Mouse (Mus musculus) liver, embryonic 16.5 days (tissue): Measurements from ENCODE around the gene Kcnip1. TPM values are rescaled to one million over a fixed set of nuclear protein-coding genes. Genes with fewer than 3 reads are reported as not detected.
A peak's percentile ranks its signal among the peaks of the same experiment; 100 is the strongest.

Experiments used
- ATAC-seq: fragments of 200-750 bp; cut with Nextera tagmentation; 2 replicates; pipeline ENCODE4 v1.8.0; 2017; ENCODE audit warnings: low read depth, mild to moderate bottlenecking, moderate number of reproducible peaks, moderate library complexity
- H3K27ac ChIP-seq: fragments of 300-500 bp; sonication (generic); 2 replicates; pipeline ENCODE4 v1.5.1; 2014; ENCODE audit warnings: mild to moderate bottlenecking, low read length
- H3K27me3 ChIP-seq: fragments of 300-500 bp; sonication (generic); 2 replicates; pipeline ENCODE4 v1.6.1; 2014; ENCODE audit warnings: low read depth, low read length, mixed read lengths; ENCODE audit not compliant: control insufficient read depth, insufficient read depth
- H3K36me3 ChIP-seq: fragments of 300-500 bp; sonication (generic); 2 replicates; pipeline ENCODE4 v1.6.1; 2014; ENCODE audit warnings: mild to moderate bottlenecking; ENCODE audit not compliant: control insufficient read depth, insufficient read depth
- H3K4me1 ChIP-seq: fragments of 300-500 bp; sonication (generic); 2 replicates; pipeline ENCODE4 v1.6.1; 2014; ENCODE audit warnings: low read depth, low read length, mixed read lengths; ENCODE audit not compliant: control insufficient read depth
- H3K4me2 ChIP-seq: fragments of 300-500 bp; sonication (generic); 2 replicates; pipeline ENCODE4 v1.6.1; 2014; ENCODE audit warnings: low read depth, low read length, mixed read lengths
- H3K4me3 ChIP-seq: fragments of 300-500 bp; sonication (generic); 2 replicates; pipeline ENCODE4 v1.5.1; 2014; ENCODE audit warnings: low read depth, mild to moderate bottlenecking, low read length
- H3K9ac ChIP-seq: fragments of 300-500 bp; sonication (generic); 2 replicates; pipeline ENCODE4 v1.6.1; 2014; ENCODE audit warnings: low read depth, low read length
- H3K9me3 ChIP-seq: fragments of 300-500 bp; sonication (generic); replicated peaks from 2 replicates; pipeline ENCODE4 v1.6.1; 2016; ENCODE audit warnings: low read length; ENCODE audit not compliant: control insufficient read depth
- WGBS: fragments of 180-500 bp; shearing (Covaris S2); extraction: QIAGEN DNeasy Blood & Tissue Kit; methylation state at CpG from one replicate; pipeline ENCODE4 v1.1.7; 2014; ENCODE audit not compliant: insufficient replicate concordance; 5-methylcytosine and 5-hydroxymethylcytosine counted together
- polyA plus RNA-seq: library from polyadenylated mRNA; unstranded; fragments of >200 nt; fragmentation: Nextera tagmentation; extraction: Ambion mirVana; gene quantifications from 2 replicates; pipeline ENCODE4 v1.2.1, GENCODE M21; 2015

The Kcnip1 gene
- polyA plus RNA-seq, 1 experiment from 2014 or later: 0.35 TPM

- Histone ChIP-seq H3K4me3 (no peak overlapping the region), H3K9me3 (no peaks in the 10 kb centered on the region), H3K27me3 (no peaks in the 10 kb centered on the region), H3K4me1 (no peaks in the 10 kb centered on the region), H3K27ac (no peak overlapping the region), H3K36me3 (no peaks in the 10 kb centered on the region), H3K4me2 (no peak overlapping the region), H3K9ac (no peak overlapping the region)
- ATAC-seq: peak; percentile 64
- 24% methylated on average over 2 of the region's 2 CpGs for WGBS
These were observed 66.4 kb downstream of the Kcnip1 start for GRCm38 (mm10) chr11:33926551-33926950.

- no peaks in the 10 kb centered on the region for H3K4me1 ChIP-seq
- no peaks in the 10 kb centered on the region for H3K9me3 ChIP-seq
- no peaks in the 10 kb centered on the region for H3K27me3 ChIP-seq
- no peak overlapping the region for H3K4me3 ChIP-seq
- H3K4me2 ChIP-seq: no peak overlapping the region
- 61% methylated on average over 8 of the region's 8 CpGs for WGBS
- ATAC-seq: no peak
- no peak overlapping the region for H3K9ac ChIP-seq
- no peak overlapping the region for H3K27ac ChIP-seq
- no peaks in the 10 kb centered on the region for H3K36me3 ChIP-seq
These were observed 67.2 kb downstream of the Kcnip1 start for GRCm38 (mm10) chr11:33925778-33926177.

GRCm38 (mm10) chr11:33923031-33923430 lies 69.9 kb downstream of the Kcnip1 start:
- Histone ChIP-seq H3K9me3 (no peaks in the 10 kb centered on the region), H3K4me3 (no peak overlapping the region), H3K36me3 (no peaks in the 10 kb centered on the region), H3K4me2 (no peak overlapping the region), H3K9ac (no peak overlapping the region), H3K4me1 (no peaks in the 10 kb centered on the region), H3K27ac (no peak overlapping the region), H3K27me3 (no peaks in the 10 kb centered on the region)
- 56% methylated on average over 3 of the region's 3 CpGs for WGBS
- no peak for ATAC-seq

- Histone ChIP-seq H3K9me3 (no peaks in the 10 kb centered on the region), H3K4me1 (no peaks in the 10 kb centered on the region), H3K27ac (no peak overlapping the region), H3K4me3 (no peak overlapping the region), H3K4me2 (no peak overlapping the region), H3K36me3 (no peaks in the 10 kb centered on the region), H3K9ac (no peak overlapping the region), H3K27me3 (no peaks in the 10 kb centered on the region)
- WGBS: 70% methylated on average over 13 of the region's 13 CpGs
- ATAC-seq: no peak
These were observed 71.5 kb downstream of the Kcnip1 start for GRCm38 (mm10) chr11:33921451-33921850.

- no peaks in the 10 kb centered on the region for H3K4me1 ChIP-seq
- no peak overlapping the region for H3K4me2 ChIP-seq
- no peaks in the 10 kb centered on the region for H3K36me3 ChIP-seq
- no peaks in the 10 kb centered on the region for H3K27me3 ChIP-seq
- H3K9me3 ChIP-seq: no peaks in the 10 kb centered on the region
- no peak overlapping the region for H3K27ac ChIP-seq
- 47% methylated on average over 7 of the region's 7 CpGs for WGBS
- no peak overlapping the region for H3K4me3 ChIP-seq
- no peak for ATAC-seq
- no peak overlapping the region for H3K9ac ChIP-seq
These were observed 73.1 kb downstream of the Kcnip1 start for GRCm38 (mm10) chr11:33919826-33920225.

GRCm38 (mm10) chr11:33918424-33918823 lies 74.5 kb downstream of the Kcnip1 start:
- no peak for ATAC-seq
- Histone ChIP-seq H3K4me2 (no peak overlapping the region), H3K9me3 (no peaks in the 10 kb centered on the region), H3K4me3 (no peak overlapping the region), H3K27ac (no peak overlapping the region), H3K27me3 (no peaks in the 10 kb centered on the region), H3K9ac (no peak overlapping the region), H3K36me3 (no peaks in the 10 kb centered on the region), H3K4me1 (no peaks in the 10 kb centered on the region)
- 31% methylated on average over 2 of the region's 2 CpGs for WGBS

GRCm38 (mm10) chr11:33917574-33917973 lies 75.4 kb downstream of the Kcnip1 start:
- no peaks in the 10 kb centered on the region for H3K27me3 ChIP-seq
- WGBS: 26% methylated on average over 6 of the region's 6 CpGs
- H3K9ac ChIP-seq: no peak overlapping the region
- H3K4me2 ChIP-seq: no peak overlapping the region
- no peaks in the 10 kb centered on the region for H3K9me3 ChIP-seq
- H3K4me1 ChIP-seq: no peaks in the 10 kb centered on the region
- no peak overlapping the region for H3K27ac ChIP-seq
- no peak for ATAC-seq
- no peaks in the 10 kb centered on the region for H3K36me3 ChIP-seq
- H3K4me3 ChIP-seq: no peak overlapping the region

- H3K27ac ChIP-seq: no peak overlapping the region
- H3K27me3 ChIP-seq: no peaks in the 10 kb centered on the region
- no peaks in the 10 kb centered on the region; the same call in 1 of the 2 replicates for H3K4me1 ChIP-seq
- H3K4me2 ChIP-seq: no peak overlapping the region
- WGBS: 65% methylated on average over 12 of the region's 12 CpGs
- ATAC-seq: no peak
- H3K4me3 ChIP-seq: no peak overlapping the region
- H3K9me3 ChIP-seq: no peaks in the 10 kb centered on the region
- no peaks in the 10 kb centered on the region for H3K36me3 ChIP-seq
- H3K9ac ChIP-seq: no peak overlapping the region
These were observed 78.7 kb downstream of the Kcnip1 start for GRCm38 (mm10) chr11:33914216-33914615.

- H3K9me3 ChIP-seq: no peaks in the 10 kb centered on the region
- WGBS: 72% methylated on average over 7 of the region's 7 CpGs
- ATAC-seq: no peak
- H3K27ac ChIP-seq: no peak overlapping the region
- H3K27me3 ChIP-seq: no peaks in the 10 kb centered on the region
- H3K4me3 ChIP-seq: no peak overlapping the region
- no peaks in the 10 kb centered on the region; the same call in 1 of the 2 replicates for H3K4me1 ChIP-seq
- no peak overlapping the region for H3K4me2 ChIP-seq
- no peaks in the 10 kb centered on the region for H3K36me3 ChIP-seq
- no peak overlapping the region for H3K9ac ChIP-seq
These were observed 79.9 kb downstream of the Kcnip1 start for GRCm38 (mm10) chr11:33913061-33913460.
